In the genomic region with DNA sequence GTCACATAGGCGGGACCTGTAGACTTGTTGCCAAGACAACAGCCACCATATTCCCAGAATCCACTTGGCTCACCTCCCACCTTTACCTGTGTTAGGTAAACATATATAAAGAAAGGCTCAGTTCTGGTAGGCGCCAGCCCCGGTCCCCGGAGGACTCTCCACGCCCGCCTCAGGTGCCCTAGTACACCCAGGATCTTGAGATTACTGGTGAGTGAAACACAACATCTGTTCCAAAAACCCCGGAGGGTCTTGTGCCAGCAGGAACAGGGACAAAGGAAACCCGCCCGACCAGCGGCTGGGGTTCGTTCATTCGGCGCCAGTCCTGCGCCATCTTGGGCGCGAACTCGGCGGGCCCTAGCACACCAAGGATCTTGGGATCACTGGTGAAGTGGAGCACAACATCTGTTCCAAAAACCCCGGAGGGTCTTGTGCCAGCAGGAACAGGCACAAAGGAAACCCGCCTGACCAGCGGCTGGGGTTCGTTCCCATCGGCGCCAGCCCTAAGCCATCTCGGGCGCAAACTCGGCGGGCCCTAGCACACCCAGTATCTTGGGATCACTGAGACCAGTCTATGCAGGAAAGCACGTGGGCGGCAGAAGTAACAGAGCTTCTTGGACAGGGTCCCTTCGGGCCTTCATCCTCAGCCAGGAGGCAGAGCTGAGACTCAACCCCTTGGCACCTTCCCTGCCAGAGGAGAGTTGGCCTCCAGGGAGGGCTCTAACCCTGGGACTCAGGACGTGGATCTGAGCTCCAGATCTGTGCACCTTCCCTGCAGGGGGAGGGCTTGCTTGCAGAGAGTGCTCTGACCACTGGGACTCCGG, we compare ENCODE assay signal across 8 mouse cellular contexts. TPM values are rescaled to one million over a fixed set of nuclear protein-coding genes. Genes with fewer than 3 reads are reported as not detected.
DNase-seq lines count a peak whose midpoint lies in the region; ATAC-seq and TF ChIP-seq lines count a peak whose summit lies in the region.

No protein-coding gene starts in this region.

- 6% methylated on average over 33 of the region's 33 CpGs for WGBS in forebrain, postnatal 0 days
- 9% methylated on average over 33 of the region's 33 CpGs for WGBS in limb, embryonic 12.5 days
- 7% methylated on average over 33 of the region's 33 CpGs for WGBS in midbrain, embryonic 16.5 days
- 32% methylated on average over 33 of the region's 33 CpGs for WGBS in thymus, adult 2 months

- TF ChIP-seq CTCF in forebrain, postnatal 0 days (IDR thresholded peaks at IDR 0.05; ENCODE audit: low read depth) = peak; percentile 45
- no peak for TF ChIP-seq CTCF in thymus, adult 2 months (IDR thresholded peaks at IDR 0.05; ENCODE audit: borderline replicate concordance, control insufficient read depth, extremely low read depth, insufficient read depth, low read length, poor library complexity)

- H3K27me3 ChIP-seq in forebrain, postnatal 0 days (ENCODE audit: insufficient read depth, low read length) = no peaks in the 10 kb centered on the region
- H3K27me3 ChIP-seq in limb, embryonic 12.5 days = no peaks in the 10 kb centered on the region
- no peaks in the 10 kb centered on the region for H3K27me3 ChIP-seq in midbrain, embryonic 16.5 days (ENCODE audit: control insufficient read depth, insufficient read depth, low read depth, low read length)
- H3K27me3 ChIP-seq in thymus, adult 2 months (ENCODE audit: control insufficient read depth, insufficient read depth, low read length) = no peaks in the 10 kb centered on the region; the same call in 1 of the 2 replicates

- H3K9me3 ChIP-seq in forebrain, postnatal 0 days (ENCODE audit: low read length) = no peaks in the 10 kb centered on the region
- H3K9me3 ChIP-seq in limb, embryonic 12.5 days = no peaks in the 10 kb centered on the region
- no peaks in the 10 kb centered on the region for H3K9me3 ChIP-seq in midbrain, embryonic 16.5 days (replicated peaks; ENCODE audit: control insufficient read depth, low read length, poor library complexity, severe bottlenecking)

- peak; percentile 81 for ATAC-seq in forebrain, postnatal 0 days
- ATAC-seq in limb, embryonic 12.5 days (ENCODE audit: insufficient number of reproducible peaks, insufficient read depth, low FRiP score, low TSS enrichment, low read depth) = peak; percentile 61
- peak; percentile 84 for ATAC-seq in midbrain, embryonic 16.5 days

- DNase-seq in ES-CJ7 (ENCODE audit: low read depth, low spot score) = peak; percentile 86
- DNase-seq in cerebellum, adult 18-20 months = peak; percentile 40 to 42
- DNase-seq in forebrain, postnatal 0 days = peak; percentile 81
- DNase-seq in kidney, adult 8-10 months = peak; percentile 6 to 14
- DNase-seq in urinary bladder, postnatal 25 days (ENCODE audit: low spot score) = peak; percentile 26
- no peak for DNase-seq in thymus, adult 2 months

- H3K4me1 ChIP-seq in forebrain, postnatal 0 days (ENCODE audit: insufficient read depth) = no peaks in the 10 kb centered on the region
- H3K4me1 ChIP-seq in limb, embryonic 12.5 days (replicated peaks) = no peaks in the 10 kb centered on the region
- H3K4me1 ChIP-seq in midbrain, embryonic 16.5 days (ENCODE audit: control insufficient read depth, insufficient read depth, low read length) = no peaks in the 10 kb centered on the region
- H3K4me1 ChIP-seq in thymus, adult 2 months (replicated peaks; ENCODE audit: control insufficient read depth, insufficient read depth, low read length) = no peaks in the 10 kb centered on the region

- peak overlapping the region; percentile 67 for H3K9ac ChIP-seq in forebrain, postnatal 0 days
- H3K9ac ChIP-seq in limb, embryonic 12.5 days (replicated peaks) = peak overlapping the region; percentile 70
- peak overlapping the region; percentile 69 for H3K9ac ChIP-seq in midbrain, embryonic 16.5 days (ENCODE audit: low read depth, low read length)

- peak overlapping the region; percentile 64 for H3K27ac ChIP-seq in forebrain, postnatal 0 days (ENCODE audit: low read depth, low read length)
- H3K27ac ChIP-seq in limb, embryonic 12.5 days = peak overlapping the region; percentile 75
- H3K27ac ChIP-seq in midbrain, embryonic 16.5 days (ENCODE audit: low read length) = peak overlapping the region; percentile 75
- no peak overlapping the region for H3K27ac ChIP-seq in thymus, adult 2 months (ENCODE audit: control insufficient read depth, insufficient read depth, low read length)

- H3K4me2 ChIP-seq in forebrain, postnatal 0 days (ENCODE audit: low read depth) = peak overlapping the region; percentile 72
- H3K4me2 ChIP-seq in limb, embryonic 12.5 days = peak overlapping the region; percentile 60
- H3K4me2 ChIP-seq in midbrain, embryonic 16.5 days (ENCODE audit: low read length) = peak overlapping the region; percentile 77

- H3K4me3 ChIP-seq in forebrain, postnatal 0 days (ENCODE audit: low read depth, low read length) = peak overlapping the region; percentile 41
- peak overlapping the region; percentile 48 for H3K4me3 ChIP-seq in limb, embryonic 12.5 days (replicated peaks)
- peak overlapping the region; percentile 47 for H3K4me3 ChIP-seq in midbrain, embryonic 16.5 days (ENCODE audit: low read depth, low read length)
- H3K4me3 ChIP-seq in thymus, adult 2 months (ENCODE audit: control insufficient read depth, insufficient read depth, low read length) = no peak overlapping the region

- no peak for TF ChIP-seq POLR2A in thymus, adult 2 months (IDR thresholded peaks at IDR 0.05; ENCODE audit: control insufficient read depth, extremely low read depth, insufficient read depth, low read length, poor library complexity)

- H3K36me3 ChIP-seq in forebrain, postnatal 0 days (ENCODE audit: insufficient read depth) = no peaks in the 10 kb centered on the region
- peaks cover 18% of the 10 kb centered on the region for H3K36me3 ChIP-seq in limb, embryonic 12.5 days
- H3K36me3 ChIP-seq in midbrain, embryonic 16.5 days (ENCODE audit: control insufficient read depth, insufficient read depth, low read length) = 0 out of 2 replicates have a peak, but pooled peaks cover 2% of the 10 kb centered on the region
- H3K36me3 ChIP-seq in thymus, adult 2 months (ENCODE audit: control insufficient read depth, insufficient read depth, low read length) = no peaks in the 10 kb centered on the region

RNA-seq across cellular contexts. Expression of gene Acer2, which starts 56.6 kb away (rescaled TPM):
- 6.5 and 9.6 TPM in 2 replicates for total RNA-seq in forebrain, postnatal 0 days (2014; rRNA removed)
- polyA plus RNA-seq in forebrain, postnatal 0 days (2015; fragmentation: Nextera tagmentation; extraction: Ambion mirVana) = 8.1 and 11.4 TPM in 2 replicates
- 19.7 and 19.8 TPM in 2 replicates for polyA plus RNA-seq in limb, embryonic 12.5 days (2016; fragmentation: Nextera tagmentation; extraction: Ambion mirVana)
- polyA plus RNA-seq in midbrain, embryonic 16.5 days (2015; fragmentation: Nextera tagmentation; extraction: Ambion mirVana) = 22.0 and 22.7 TPM in 2 replicates
- polyA plus RNA-seq in thymus, adult 2 months (2012; rRNA removed) = 4.5 and 6.2 TPM in 2 replicates
